Mouse (Mus musculus) forebrain, embryonic 12.5 days (tissue): Measurements from ENCODE around the gene Jund. TPM values are rescaled to one million over a fixed set of nuclear protein-coding genes. Genes with fewer than 3 reads are reported as not detected.

Experiments used
- ATAC-seq: fragments of 200-750 bp; cut with Nextera tagmentation; 2 replicates; pipeline ENCODE4 v1.8.0; 2017; ENCODE audit warnings: moderate TSS enrichment; ENCODE audit not compliant: low FRiP score
- H3K27ac ChIP-seq: fragments of 300-500 bp; sonication (generic); 2 replicates; pipeline ENCODE4 v1.5.1; 2016; ENCODE audit warnings: mild to moderate bottlenecking
- H3K27me3 ChIP-seq: fragments of 300-500 bp; sonication (generic); 2 replicates; pipeline ENCODE4 v1.6.1; 2016; ENCODE audit warnings: mild to moderate bottlenecking
- H3K36me3 ChIP-seq: fragments of 300-500 bp; sonication (generic); replicated peaks from 2 replicates; pipeline ENCODE4 v1.6.1; 2016; ENCODE audit warnings: mild to moderate bottlenecking
- H3K4me1 ChIP-seq: fragments of 300-500 bp; sonication (generic); 2 replicates; pipeline ENCODE4 v1.6.1; 2016
- H3K4me2 ChIP-seq: fragments of 300-500 bp; sonication (generic); 2 replicates; pipeline ENCODE4 v1.6.1; 2016; ENCODE audit warnings: mild to moderate bottlenecking, moderate library complexity
- H3K4me3 ChIP-seq: fragments of 300-500 bp; sonication (generic); replicated peaks from 2 replicates; pipeline ENCODE4 v1.5.1; 2016; ENCODE audit warnings: mild to moderate bottlenecking
- H3K9ac ChIP-seq: fragments of 300-500 bp; sonication (generic); 2 replicates; pipeline ENCODE4 v1.6.1; 2016; ENCODE audit warnings: mild to moderate bottlenecking
- H3K9me3 ChIP-seq: fragments of 300-500 bp; sonication (generic); 2 replicates; pipeline ENCODE4 v1.6.1; 2016
- WGBS: fragments of 180-500 bp; shearing (Covaris S2); methylation state at CpG from one replicate; pipeline ENCODE4 v1.1.7; 2016; 5-methylcytosine and 5-hydroxymethylcytosine counted together
- polyA plus RNA-seq: library from polyadenylated mRNA; unstranded; fragments of >200 nt; fragmentation: Nextera tagmentation; extraction: Ambion mirVana; gene quantifications from 2 replicates; pipeline ENCODE4 v1.2.1, GENCODE M21; 2016

Jund gene
- polyA plus RNA-seq, 1 experiment from 2014 or later = 165 TPM

GRCm38 (mm10) chr8:70693636-70694035 is 5.1 kb upstream of the Jund start:
- Histone ChIP-seq H3K9ac (no peak overlapping the region), H3K4me1 (peaks cover 56% of the 10 kb centered on the region), H3K27ac (no peak overlapping the region), H3K4me2 (no peak overlapping the region), H3K4me3 (no peak overlapping the region), H3K36me3 (no peaks in the 10 kb centered on the region), H3K27me3 (no peaks in the 10 kb centered on the region; the same call in 1 of the 2 replicates), H3K9me3 (no peaks in the 10 kb centered on the region)
- ATAC-seq = no peak
- WGBS = 72% methylated on average over 5 of the region's 5 CpGs

DNA sequence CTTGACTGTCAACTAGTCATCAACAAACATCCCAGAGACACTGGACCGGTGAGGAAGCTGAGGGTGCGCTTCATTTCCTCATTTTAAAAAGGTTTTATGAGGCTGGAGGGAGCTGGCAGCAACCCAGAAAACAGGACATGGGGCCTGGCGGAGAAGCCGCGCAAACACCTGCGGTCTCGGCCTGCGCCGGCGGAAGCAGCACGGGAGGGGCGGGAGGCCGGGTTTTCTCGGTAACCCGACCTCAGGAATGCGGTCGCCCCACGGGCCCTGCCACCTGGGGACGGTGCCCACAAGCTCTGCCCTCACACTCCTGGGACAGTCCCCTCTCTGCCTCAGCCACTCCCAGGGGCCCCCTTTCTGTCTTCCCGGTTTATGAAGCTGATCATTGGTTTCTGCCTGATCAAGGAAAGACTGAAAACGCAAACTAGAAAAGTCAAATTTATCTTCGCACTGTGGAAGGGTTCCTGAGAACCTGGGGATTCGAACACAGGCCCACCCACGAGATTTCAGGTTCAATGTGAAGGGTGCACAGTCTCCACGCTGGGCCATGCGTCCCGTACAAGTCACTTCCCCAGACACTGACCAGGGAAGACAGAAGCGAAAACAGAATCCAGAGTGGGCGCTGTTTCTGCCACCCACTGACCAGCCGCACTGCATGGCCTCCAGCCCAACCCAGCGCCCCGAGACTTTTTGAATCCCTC is 3.3 kb upstream of the Jund start:
- H3K4me1 ChIP-seq = peaks cover 51% of the 10 kb centered on the region

GRCm38 (mm10) chr8:70696019-70696885 is 2.5 kb upstream of the Jund start:
- H3K9me3 ChIP-seq = no peaks in the 10 kb centered on the region
- H3K4me2 ChIP-seq = peak overlapping the region; percentile 45
- ATAC-seq = peak; percentile 1; the same call in 1 of the 2 replicates
- WGBS = 7% methylated on average over 31 of the region's 31 CpGs
- peaks cover 52% of the 10 kb centered on the region for H3K4me1 ChIP-seq
- peak overlapping the region; percentile 89 for H3K27ac ChIP-seq
- H3K9ac ChIP-seq = peak overlapping the region; percentile 53
- H3K4me3 ChIP-seq = 0 out of 2 replicates have a peak overlapping the region, but pooled peaks have one; percentile 8
- no peaks in the 10 kb centered on the region for H3K36me3 ChIP-seq
- no peaks in the 10 kb centered on the region; the same call in 1 of the 2 replicates for H3K27me3 ChIP-seq

More for the DNA sequence above, 3.3 kb upstream of the Jund start:
- Histone ChIP-seq H3K9ac (0 out of 2 replicates have a peak overlapping the region, but pooled peaks have one; percentile 7), H3K27ac (peak overlapping the region; percentile 89), H3K4me3 (no peak overlapping the region), H3K4me2 (peak overlapping the region; percentile 17; the same call in 1 of the 2 replicates), H3K36me3 (no peaks in the 10 kb centered on the region), H3K27me3 (no peaks in the 10 kb centered on the region; the same call in 1 of the 2 replicates), H3K9me3 (no peaks in the 10 kb centered on the region)
- no peak for ATAC-seq
- WGBS = 32% methylated on average over 32 of the region's 32 CpGs

DNA sequence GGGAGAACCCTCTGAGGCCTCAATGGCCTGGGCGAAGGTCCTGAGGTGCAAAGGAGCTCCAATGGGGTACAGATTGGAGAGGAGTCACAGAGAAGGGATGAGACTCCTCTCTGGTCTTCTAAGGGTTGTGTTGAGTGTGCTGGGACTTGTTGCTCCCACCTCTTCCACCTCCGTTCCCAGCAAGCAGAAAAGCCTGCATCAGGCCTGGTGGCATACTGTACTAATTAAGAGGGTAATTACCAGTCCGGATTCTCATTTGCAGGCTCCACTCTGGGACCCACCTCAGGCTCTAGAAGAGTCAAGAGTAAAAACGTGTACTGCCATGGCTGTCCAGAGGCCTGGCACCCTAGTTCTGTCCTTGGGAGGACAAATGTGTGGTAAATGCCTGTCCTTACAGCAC is 1.8 kb upstream of the Jund start:
- Histone ChIP-seq H3K4me2 (peak overlapping the region; percentile 45), H3K9ac (peak overlapping the region; percentile 53), H3K4me1 (peaks cover 52% of the 10 kb centered on the region), H3K27me3 (no peaks in the 10 kb centered on the region; the same call in 1 of the 2 replicates), H3K9me3 (no peaks in the 10 kb centered on the region), H3K27ac (peak overlapping the region; percentile 89), H3K36me3 (peaks cover 5% of the 10 kb centered on the region; the same call in 1 of the 2 replicates), H3K4me3 (no peak overlapping the region)
- WGBS = 39% methylated on average over 4 of the region's 4 CpGs
- ATAC-seq = no peak

- H3K4me1 ChIP-seq = peaks cover 53% of the 10 kb centered on the region
- 75% methylated on average over 12 of the region's 12 CpGs for WGBS
- peak overlapping the region; percentile 52; the same call in 1 of the 2 replicates for H3K9ac ChIP-seq
These were observed 1.1 kb upstream of the Jund start for GRCm38 (mm10) chr8:70697366-70698250.

DNA sequence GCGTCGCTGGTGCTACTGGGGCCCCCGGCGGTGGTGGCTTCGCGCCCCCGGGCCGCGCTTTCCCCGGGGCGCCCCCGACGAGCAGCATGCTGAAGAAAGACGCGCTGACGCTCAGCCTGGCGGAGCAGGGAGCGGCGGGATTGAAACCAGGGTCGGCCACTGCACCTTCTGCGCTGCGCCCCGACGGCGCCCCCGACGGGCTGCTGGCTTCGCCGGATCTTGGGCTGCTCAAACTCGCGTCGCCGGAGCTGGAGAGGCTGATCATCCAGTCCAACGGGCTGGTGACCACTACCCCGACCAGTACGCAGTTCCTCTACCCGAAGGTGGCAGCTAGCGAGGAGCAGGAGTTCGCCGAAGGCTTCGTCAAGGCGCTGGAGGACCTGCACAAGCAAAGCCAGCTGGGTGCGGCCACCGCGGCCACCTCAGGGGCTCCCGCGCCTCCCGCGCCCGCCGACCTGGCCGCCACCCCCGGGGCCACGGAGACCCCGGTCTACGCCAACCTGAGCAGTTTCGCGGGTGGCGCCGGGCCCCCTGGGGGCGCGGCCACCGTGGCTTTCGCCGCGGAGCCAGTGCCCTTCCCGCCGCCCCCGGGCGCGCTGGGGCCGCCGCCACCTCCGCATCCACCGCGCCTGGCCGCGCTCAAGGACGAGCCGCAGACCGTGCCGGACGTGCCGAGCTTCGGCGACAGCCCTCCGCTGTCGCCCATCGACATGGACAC is 526 bp downstream of the Jund start:
- WGBS = under 1% methylated on average over 85 of the region's 89 CpGs
- Histone ChIP-seq H3K9me3 (no peaks in the 10 kb centered on the region), H3K27me3 (no peaks in the 10 kb centered on the region; the same call in 1 of the 2 replicates), H3K4me1 (peaks cover 57% of the 10 kb centered on the region), H3K4me3 (peak overlapping the region; percentile 100), H3K36me3 (peaks cover 18% of the 10 kb centered on the region), H3K9ac (peak overlapping the region; percentile 100), H3K4me2 (peak overlapping the region; percentile 73), H3K27ac (peak overlapping the region; percentile 99)
- ATAC-seq = no peak; the same call in 1 of the 2 replicates

More at GRCm38 (mm10) chr8:70697366-70698250, 1.1 kb upstream of the Jund start:
- H3K4me2 ChIP-seq = peak overlapping the region; percentile 73
- H3K36me3 ChIP-seq = peaks cover 5% of the 10 kb centered on the region
- peak overlapping the region; percentile 100 for H3K4me3 ChIP-seq
- no peaks in the 10 kb centered on the region for H3K9me3 ChIP-seq
- ATAC-seq = no peak
- H3K27me3 ChIP-seq = no peaks in the 10 kb centered on the region; the same call in 1 of the 2 replicates
- peak overlapping the region; percentile 89 for H3K27ac ChIP-seq

DNA sequence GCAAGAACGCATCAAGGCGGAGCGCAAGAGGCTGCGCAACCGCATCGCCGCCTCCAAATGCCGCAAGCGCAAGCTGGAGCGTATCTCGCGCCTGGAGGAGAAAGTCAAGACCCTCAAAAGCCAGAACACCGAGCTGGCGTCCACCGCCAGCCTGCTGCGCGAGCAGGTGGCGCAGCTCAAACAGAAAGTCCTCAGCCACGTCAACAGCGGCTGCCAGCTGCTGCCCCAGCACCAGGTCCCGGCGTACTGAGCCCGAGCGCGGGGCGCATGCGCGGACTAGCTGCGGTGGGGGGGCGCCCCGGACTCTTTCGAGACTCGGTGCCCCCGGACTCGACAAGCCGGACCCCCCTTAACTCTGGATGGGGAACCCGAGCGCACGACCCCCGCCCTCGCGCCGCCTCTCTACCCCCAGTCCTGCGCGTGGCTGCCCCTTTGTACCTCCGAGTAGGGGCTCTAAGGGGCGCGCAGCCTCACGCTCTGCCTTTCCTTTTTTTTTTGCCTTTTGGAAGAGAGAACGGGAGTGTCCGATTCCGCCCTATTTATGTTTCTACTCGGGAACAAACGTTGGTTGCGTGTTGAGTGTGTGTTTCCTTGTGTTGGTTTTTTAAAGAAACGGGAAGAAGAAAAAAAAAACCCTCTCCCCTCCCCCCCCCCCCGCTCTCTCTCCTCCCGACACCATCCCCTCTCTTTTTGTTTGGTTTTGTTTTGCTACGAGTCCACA is 1.2 kb downstream of the Jund start:
- Histone ChIP-seq H3K4me3 (peak overlapping the region; percentile 100), H3K9me3 (no peaks in the 10 kb centered on the region), H3K9ac (peak overlapping the region; percentile 100), H3K27ac (peak overlapping the region; percentile 99), H3K4me2 (peak overlapping the region; percentile 73), H3K27me3 (no peaks in the 10 kb centered on the region), H3K4me1 (peaks cover 56% of the 10 kb centered on the region), H3K36me3 (peaks cover 18% of the 10 kb centered on the region)
- under 1% methylated on average over 59 of the region's 59 CpGs for WGBS
- ATAC-seq = 0 out of 2 replicates have a peak, but pooled peaks have one; percentile 14

DNA sequence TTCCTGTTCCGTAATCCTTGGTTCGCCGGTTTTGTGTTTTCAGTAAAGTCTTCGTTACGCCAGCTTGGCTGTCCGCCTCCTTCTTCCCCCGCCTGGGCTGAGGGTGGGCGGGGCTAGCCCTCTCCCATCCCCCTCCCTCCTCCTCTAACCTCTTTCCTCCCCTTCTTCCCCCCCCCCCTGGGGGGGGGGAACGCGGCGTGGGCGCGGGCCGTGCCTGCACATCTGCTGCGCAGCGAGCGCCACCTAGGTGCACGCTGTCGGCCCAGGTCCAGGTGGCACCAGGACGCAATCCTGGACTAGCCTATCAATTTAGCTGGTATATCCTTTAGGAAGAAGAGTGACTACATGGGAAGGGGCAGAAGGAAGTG is 1.8 kb downstream of the Jund start:
- ATAC-seq = peak; percentile 21; the same call in 1 of the 2 replicates
- H3K36me3 ChIP-seq = peaks cover 18% of the 10 kb centered on the region
- H3K27ac ChIP-seq = peak overlapping the region; percentile 99
- H3K9ac ChIP-seq = peak overlapping the region; percentile 100
- H3K4me2 ChIP-seq = peak overlapping the region; percentile 73
- H3K4me1 ChIP-seq = peaks cover 51% of the 10 kb centered on the region
- under 1% methylated on average over 20 of the region's 20 CpGs for WGBS
- no peaks in the 10 kb centered on the region for H3K27me3 ChIP-seq
- no peaks in the 10 kb centered on the region for H3K9me3 ChIP-seq
- peak overlapping the region; percentile 100 for H3K4me3 ChIP-seq

- H3K4me3 ChIP-seq = peak overlapping the region; percentile 100
- H3K9ac ChIP-seq = peak overlapping the region; percentile 100
- H3K4me2 ChIP-seq = peak overlapping the region; percentile 73
- no peaks in the 10 kb centered on the region for H3K9me3 ChIP-seq
- H3K27me3 ChIP-seq = no peaks in the 10 kb centered on the region
- peak overlapping the region; percentile 99 for H3K27ac ChIP-seq
- H3K4me1 ChIP-seq = peaks cover 43% of the 10 kb centered on the region
- WGBS = 58% methylated on average over 10 of the region's 10 CpGs
- ATAC-seq = no peak
- peaks cover 18% of the 10 kb centered on the region for H3K36me3 ChIP-seq
These were observed 2.6 kb downstream of the Jund start for GRCm38 (mm10) chr8:70701048-70701981.
